Mouse (Mus musculus) kidney, postnatal 4 days (tissue): Measurements from ENCODE around the gene Gm14295.
"Not testable (repeated sequence)": the region's sequence is repeated elsewhere in the genome, so short reads cannot be mapped to it uniquely, and the experiment has no call there.

Experiments used
- DNase-seq, 2 experiments: peaks; one replicate each; pipeline ENCODE4 v3.0.0; 2021; ENCODE audit warnings: mixed read lengths in 2 of 2

The Gm14295 gene

DNA sequence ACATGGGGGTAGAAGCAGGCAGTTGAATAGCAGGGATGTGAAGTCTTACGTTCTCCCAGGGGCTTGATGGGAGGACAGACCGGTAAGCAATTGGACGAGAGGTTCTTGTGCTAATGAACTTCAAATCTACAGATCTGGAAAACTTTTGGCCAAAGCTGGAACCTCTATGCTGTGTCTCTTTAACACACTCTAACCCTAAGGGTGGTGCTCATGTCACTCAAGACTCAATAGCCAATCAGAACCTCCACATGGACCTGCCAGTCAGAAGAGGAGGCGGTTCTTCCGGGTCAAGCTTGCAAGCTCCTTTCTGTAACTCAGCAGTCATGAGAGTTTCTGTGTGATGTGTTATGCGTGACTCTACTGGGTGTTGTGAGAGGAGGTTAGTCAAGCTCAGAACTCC lies at the start of gene Gm14295:
Gene Gm14295 (plus strand): TSS at position 301 of the 400 bp plus-strand sequence.
- not testable (repeated sequence) for DNase-seq

- not testable (repeated sequence) for DNase-seq
Measured at GRCm38 (mm10) chr2:176798785-176799184, 373 bp downstream of the Gm14295 start.

GRCm38 (mm10) chr2:176830840-176831239 lies 32.4 kb downstream of the Gm14295 start, which contains the start of gene Gm14408:
Gene Gm14408 (plus strand): TSS chr2:176831140.
- not testable (repeated sequence) for DNase-seq
